Mouse (Mus musculus) stomach, postnatal 0 days (tissue): ENCODE results near the gene Scube1. TPM values are rescaled to one million over a fixed set of nuclear protein-coding genes. Genes with fewer than 3 reads are reported as not detected.

Experiments used
- ATAC-seq: fragments of 200-750 bp; cut with Nextera tagmentation; 2 replicates; pipeline ENCODE4 v1.8.0; 2017; ENCODE audit not compliant: low FRiP score, low TSS enrichment
- DNase-seq: peaks from one replicate; pipeline ENCODE4 v3.0.0-alpha.2; 2016; ENCODE audit warnings: low spot score
- H3K27ac ChIP-seq: fragments of 300-500 bp; sonication (generic); replicated peaks from 2 replicates; pipeline ENCODE4 v1.5.1; 2014; ENCODE audit warnings: mild to moderate bottlenecking, control low read depth
- H3K27me3 ChIP-seq: fragments of 300-500 bp; sonication (generic); 2 replicates; pipeline ENCODE4 v1.6.1; 2014; ENCODE audit warnings: low read length; ENCODE audit not compliant: control insufficient read depth, insufficient read depth
- H3K36me3 ChIP-seq: fragments of 300-500 bp; sonication (generic); 2 replicates; pipeline ENCODE4 v1.6.1; 2014; ENCODE audit warnings: low read length, mixed read lengths; ENCODE audit not compliant: control insufficient read depth, insufficient read depth
- H3K4me1 ChIP-seq: fragments of 300-500 bp; sonication (generic); replicated peaks from 2 replicates; pipeline ENCODE4 v1.6.1; 2014; ENCODE audit warnings: antibody characterized with exemption; ENCODE audit not compliant: control insufficient read depth, insufficient read depth
- H3K4me2 ChIP-seq: fragments of 300-500 bp; sonication (generic); replicated peaks from 2 replicates; pipeline ENCODE4 v1.6.1; 2014; ENCODE audit warnings: low read depth, mild to moderate bottlenecking, control low read depth, moderate library complexity
- H3K4me3 ChIP-seq: fragments of 300-500 bp; sonication (generic); 2 replicates; pipeline ENCODE4 v1.5.1; 2014; ENCODE audit warnings: low read depth, low read length, control low read depth
- H3K9ac ChIP-seq: fragments of 300-500 bp; sonication (generic); 2 replicates; pipeline ENCODE4 v1.6.1; 2014; ENCODE audit warnings: mild to moderate bottlenecking, low read length, control low read depth, mixed read lengths
- H3K9me3 ChIP-seq: fragments of 300-500 bp; sonication (generic); 2 replicates; pipeline ENCODE4 v1.6.1; 2016; ENCODE audit warnings: low read length; ENCODE audit not compliant: control insufficient read depth
- CTCF ChIP-seq: IDR thresholded peaks from 2 replicates; pipeline ENCODE4 v1.5.1; 2016; ENCODE audit warnings: antibody characterized with exemption, low read depth, mild to moderate bottlenecking, moderate library complexity
- EP300 ChIP-seq: optimal IDR thresholded peaks from 2 replicates; pipeline ENCODE3; 2016; ENCODE audit warnings: antibody characterized with exemption
- WGBS: fragments of 180-500 bp; shearing (Covaris S2); extraction: QIAGEN DNeasy Blood & Tissue Kit; methylation state at CpG from one replicate; pipeline ENCODE4 v1.1.7; 2014; 5-methylcytosine and 5-hydroxymethylcytosine counted together
- polyA plus RNA-seq: library from polyadenylated mRNA; unstranded; fragments of >200 nt; fragmentation: Nextera tagmentation; extraction: Ambion mirVana; gene quantifications from 2 replicates; pipeline ENCODE4 v1.2.1, GENCODE M21; 2015

Scube1 gene
- polyA plus RNA-seq, 1 experiment from 2014 or later, result 5.0 TPM

DNA sequence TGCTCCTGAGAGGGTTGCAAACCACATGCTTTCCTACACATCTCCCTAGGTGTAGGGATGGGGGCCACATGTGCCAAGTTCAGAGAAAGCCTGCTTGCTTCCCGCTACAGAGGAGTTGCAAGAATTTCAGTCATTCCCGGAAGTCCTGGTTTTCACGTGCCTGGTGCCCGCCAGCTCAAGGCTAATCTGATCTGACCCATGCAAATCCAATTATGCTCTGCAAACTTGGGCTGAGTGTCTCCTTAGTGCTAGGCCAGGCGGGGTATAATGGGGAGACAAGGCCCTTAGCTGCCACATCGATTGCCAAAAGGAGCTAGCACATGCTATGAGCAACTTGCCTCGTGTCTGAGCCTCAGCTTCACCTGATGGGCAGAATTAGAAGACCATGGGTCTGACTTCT, 62.7 kb downstream of the Scube1 start:
- H3K9ac ChIP-seq, result no peak overlapping the region
- H3K4me2 ChIP-seq, result no peak overlapping the region
- H3K9me3 ChIP-seq, result no peaks in the 10 kb centered on the region
- DNase-seq (no peak), ATAC-seq (no peak)
- no peak for TF ChIP-seq EP300
- TF ChIP-seq CTCF, result no peak
- H3K4me3 ChIP-seq, result no peak overlapping the region
- H3K27me3 ChIP-seq, result no peaks in the 10 kb centered on the region
- H3K27ac ChIP-seq, result no peak overlapping the region
- no peaks in the 10 kb centered on the region for H3K4me1 ChIP-seq
- WGBS, result 58% methylated on average over 7 of the region's 7 CpGs
- H3K36me3 ChIP-seq, result no peaks in the 10 kb centered on the region

GRCm38 (mm10) chr15:83642518-83642917, 82.3 kb downstream of the Scube1 start:
- H3K27ac ChIP-seq, result no peak overlapping the region
- no peak overlapping the region for H3K4me3 ChIP-seq
- H3K4me2 ChIP-seq, result no peak overlapping the region
- no peaks in the 10 kb centered on the region for H3K27me3 ChIP-seq
- H3K9ac ChIP-seq, result no peak overlapping the region
- no peak for TF ChIP-seq CTCF
- no peak for TF ChIP-seq EP300
- no peaks in the 10 kb centered on the region for H3K9me3 ChIP-seq
- H3K4me1 ChIP-seq, result no peaks in the 10 kb centered on the region
- ATAC-seq, result no peak
- H3K36me3 ChIP-seq, result no peaks in the 10 kb centered on the region
- DNase-seq, result no peak
- WGBS, result 95% methylated on average over 6 of the region's 6 CpGs

- H3K27ac ChIP-seq, result no peak overlapping the region
- H3K4me2 ChIP-seq, result no peak overlapping the region
- no peaks in the 10 kb centered on the region for H3K27me3 ChIP-seq
- no peaks in the 10 kb centered on the region for H3K4me1 ChIP-seq
- WGBS, result 49% methylated on average over 4 of the region's 4 CpGs
- H3K4me3 ChIP-seq, result no peak overlapping the region
- H3K9me3 ChIP-seq, result no peaks in the 10 kb centered on the region
- ATAC-seq (no peak), DNase-seq (no peak)
- H3K9ac ChIP-seq, result no peak overlapping the region
- TF ChIP-seq CTCF (no peak), EP300 (no peak)
- H3K36me3 ChIP-seq, result no peaks in the 10 kb centered on the region
These were observed 84.6 kb downstream of the Scube1 start for GRCm38 (mm10) chr15:83640208-83640607.

- no peak for DNase-seq
- H3K9ac ChIP-seq, result no peak overlapping the region
- ATAC-seq, result no peak
- no peaks in the 10 kb centered on the region for H3K4me1 ChIP-seq
- no peaks in the 10 kb centered on the region for H3K36me3 ChIP-seq
- no peaks in the 10 kb centered on the region for H3K27me3 ChIP-seq
- H3K27ac ChIP-seq, result no peak overlapping the region
- 40% methylated on average over 3 of the region's 3 CpGs for WGBS
- no peaks in the 10 kb centered on the region for H3K9me3 ChIP-seq
- H3K4me2 ChIP-seq, result no peak overlapping the region
- TF ChIP-seq CTCF (no peak), EP300 (no peak)
- H3K4me3 ChIP-seq, result no peak overlapping the region
These were observed 85.7 kb downstream of the Scube1 start for GRCm38 (mm10) chr15:83639160-83639559.

DNA sequence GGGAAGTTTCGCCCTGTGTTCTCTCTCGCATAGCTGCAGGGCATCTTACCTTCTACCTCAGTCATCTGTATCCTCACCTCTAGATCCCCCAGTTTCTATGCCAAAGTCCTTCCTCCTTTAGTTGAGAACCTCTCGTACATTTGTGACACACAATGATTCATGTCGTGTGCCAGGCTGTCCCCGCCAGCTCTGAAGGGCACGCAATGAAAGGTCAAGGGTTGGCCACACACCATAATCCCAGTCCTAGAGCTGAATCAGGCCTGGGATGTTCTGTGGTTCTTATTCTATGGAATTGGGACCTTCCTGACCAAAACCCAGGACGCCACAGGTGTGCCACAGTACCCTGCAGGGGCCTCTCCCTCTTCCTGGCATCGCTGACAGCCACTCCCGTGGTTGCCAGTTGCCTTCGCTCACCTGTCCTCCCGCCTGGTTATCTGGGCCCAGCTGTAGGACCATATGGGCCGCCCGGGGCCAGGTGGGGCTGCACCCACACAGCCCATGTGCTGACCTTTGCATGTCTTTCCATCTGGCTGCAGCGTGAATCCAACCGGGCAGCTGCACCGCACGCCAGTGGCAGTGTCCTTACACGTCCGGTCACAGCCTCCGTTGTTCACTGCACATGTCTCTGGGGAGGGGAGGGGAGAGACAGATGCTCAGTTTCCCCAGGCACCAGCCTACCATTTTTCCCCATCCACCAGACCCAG, 86.5 kb downstream of the Scube1 start:
- Histone ChIP-seq H3K36me3 (no peaks in the 10 kb centered on the region), H3K4me1 (no peaks in the 10 kb centered on the region), H3K9me3 (no peaks in the 10 kb centered on the region), H3K27me3 (no peaks in the 10 kb centered on the region), H3K27ac (no peak overlapping the region), H3K4me3 (no peak overlapping the region), H3K9ac (no peak overlapping the region), H3K4me2 (no peak overlapping the region)
- TF ChIP-seq EP300 (no peak), CTCF (no peak)
- no peak for ATAC-seq
- no peak for DNase-seq
- 71% methylated on average over 20 of the region's 20 CpGs for WGBS

DNA sequence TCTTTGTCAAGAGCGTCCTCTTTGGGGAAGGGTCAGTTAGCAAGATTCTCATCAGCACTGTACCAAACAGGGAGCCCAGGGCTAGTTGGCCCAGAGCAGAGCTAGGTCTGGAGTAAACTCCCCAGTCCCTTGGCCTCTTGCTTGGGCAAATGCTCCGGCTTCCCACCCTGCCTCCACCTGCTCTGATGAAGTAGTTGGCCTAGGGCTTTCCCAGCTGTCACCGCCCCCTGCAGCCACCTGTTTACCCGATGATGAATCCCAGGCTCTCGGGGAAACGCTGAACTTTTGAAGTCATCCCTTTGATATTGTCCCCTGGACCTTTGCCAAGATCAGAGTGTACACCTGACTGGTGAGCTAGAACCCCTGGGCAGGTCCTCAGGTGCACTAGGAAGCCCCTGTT, 88.1 kb downstream of the Scube1 start:
- Histone ChIP-seq H3K9me3 (no peaks in the 10 kb centered on the region), H3K27me3 (no peaks in the 10 kb centered on the region), H3K4me1 (no peaks in the 10 kb centered on the region), H3K36me3 (no peaks in the 10 kb centered on the region), H3K27ac (no peak overlapping the region), H3K4me2 (no peak overlapping the region), H3K4me3 (no peak overlapping the region), H3K9ac (no peak overlapping the region)
- TF ChIP-seq CTCF (no peak), EP300 (no peak)
- no peak for ATAC-seq
- DNase-seq, result no peak
- WGBS, result 44% methylated on average over 6 of the region's 6 CpGs
